Mouse (Mus musculus): Measurements from ENCODE around the gene Wwox.

DNA sequence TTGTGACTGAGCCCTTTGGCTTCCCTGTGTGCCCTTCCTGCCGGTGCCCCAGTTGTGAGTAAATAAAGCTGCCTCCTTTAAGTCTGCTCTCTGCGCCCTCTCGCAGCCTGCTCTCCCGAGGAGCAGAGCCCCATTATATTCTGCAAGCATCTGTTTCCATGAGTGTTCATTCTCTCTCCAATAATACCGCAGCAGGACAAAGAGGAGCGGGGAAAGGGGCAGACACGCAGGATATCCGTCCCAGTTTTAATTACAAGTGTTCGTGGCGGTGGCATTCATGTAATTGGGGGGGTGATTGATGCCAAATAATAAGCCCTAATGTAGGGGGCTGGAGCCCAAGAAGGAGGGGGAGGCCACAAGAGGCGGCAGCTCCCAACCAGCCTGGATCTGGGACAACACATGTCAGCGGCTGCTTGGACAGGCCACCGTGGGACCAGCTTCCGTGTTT lies 734.2 kb downstream of the Wwox start:
- TF ChIP-seq ZNF384 (IDR thresholded peaks at IDR 0.05; ENCODE audit: low read depth, low read length) (no peak), HCFC1 (IDR thresholded peaks at IDR 0.05; ENCODE audit: borderline replicate concordance, insufficient read depth, low read length) (no peak)

Measured in ES-E14 (cell line).